Mouse (Mus musculus): ENCODE data around the gene Olfr1437.

DNA sequence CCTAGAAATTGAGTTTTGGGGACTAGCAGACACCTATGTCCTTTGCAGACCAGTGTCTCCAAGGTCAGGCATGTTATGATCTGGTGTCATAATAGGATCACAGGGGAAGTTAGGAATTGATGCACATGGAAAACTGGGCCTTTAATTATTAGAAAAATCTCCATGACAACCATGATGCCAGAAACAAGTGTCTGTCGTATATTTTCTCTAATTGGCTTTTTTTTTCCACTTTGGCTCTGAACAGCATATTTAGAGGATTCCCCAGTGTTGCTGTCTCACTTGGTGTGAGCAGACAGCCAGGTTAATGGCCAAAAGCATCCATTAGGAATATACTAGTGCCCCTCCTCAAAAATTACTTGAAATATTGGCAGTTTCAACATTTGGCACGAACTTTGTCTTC lies 45.3 kb downstream of the Olfr1437 start, which contains the start of gene Olfr1434:
- TF ChIP-seq CTCF (IDR thresholded peaks at IDR 0.05; ENCODE audit: control insufficient read depth, insufficient read depth, insufficient read length) (no peak), CEBPB (IDR thresholded peaks at IDR 0.05; ENCODE audit: low read depth) (no peak), MAX (IDR thresholded peaks at IDR 0.05) (no peak), USF1 (IDR thresholded peaks at IDR 0.05; ENCODE audit: low read depth) (no peak), FOSL1 (IDR thresholded peaks at IDR 0.05; ENCODE audit: insufficient read depth, low read length, poor library complexity, severe bottlenecking) (no peak), MYOD1 (IDR thresholded peaks at IDR 0.05; ENCODE audit: control insufficient read depth, insufficient read length, low read depth) (no peak)

All from C2C12 (cell line).